Mouse (Mus musculus) retina, embryonic 14.5 days (tissue): Measurements from ENCODE around the gene Abhd16a.

Experiments
- DNase-seq: peaks from one replicate; pipeline ENCODE4 v3.0.0-alpha.2; 2015; ENCODE audit warnings: low spot score

The Abhd16a gene

DNA sequence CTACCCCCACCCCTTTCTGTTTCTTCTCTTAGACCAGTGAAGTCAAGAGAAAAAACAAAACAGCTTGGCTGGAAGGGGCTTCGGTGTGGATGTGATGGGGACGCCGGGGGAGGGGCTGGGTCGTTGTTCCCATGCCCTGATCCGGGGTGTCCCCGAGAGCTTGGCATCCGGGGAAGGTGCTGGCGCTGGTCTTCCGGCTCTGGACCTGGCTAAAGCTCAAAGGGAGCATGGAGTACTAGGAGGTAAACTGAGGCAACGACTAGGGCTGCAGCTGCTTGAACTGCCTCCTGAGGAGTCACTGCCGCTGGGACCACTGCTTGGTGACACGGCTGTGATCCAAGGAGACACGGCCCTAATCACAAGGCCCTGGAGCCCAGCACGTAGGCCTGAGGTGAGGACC is 29.0 kb upstream of the Abhd16a start:
- no peak for DNase-seq

DNA sequence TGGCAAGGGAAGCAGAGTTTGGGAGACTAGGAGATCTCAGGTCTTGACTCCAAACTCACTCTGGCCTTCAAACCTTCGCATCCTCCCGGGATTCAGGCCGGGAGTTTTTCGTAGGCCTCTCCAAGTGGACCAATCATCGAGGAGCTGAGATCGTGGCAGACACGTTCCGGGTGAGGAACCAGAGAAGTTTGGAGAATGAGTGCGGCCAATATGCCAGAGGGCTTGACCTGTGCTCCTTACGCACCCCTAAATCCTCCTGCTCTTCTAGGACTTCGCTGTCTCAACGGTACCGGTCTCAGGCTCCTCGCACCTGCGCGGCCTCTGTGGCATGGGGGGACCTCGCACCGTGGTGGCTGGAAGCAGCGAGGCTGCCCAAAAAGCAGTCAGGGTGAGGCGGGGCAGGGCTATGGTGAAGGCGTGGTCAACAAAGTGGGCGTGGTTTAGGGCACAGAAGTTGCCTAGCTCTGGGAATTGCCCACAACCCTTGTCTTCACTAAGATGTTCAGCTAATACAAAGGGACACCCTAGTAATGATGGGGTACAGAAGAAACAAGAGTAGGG is 28.2 kb upstream of the Abhd16a start:
- no peak for DNase-seq

DNA sequence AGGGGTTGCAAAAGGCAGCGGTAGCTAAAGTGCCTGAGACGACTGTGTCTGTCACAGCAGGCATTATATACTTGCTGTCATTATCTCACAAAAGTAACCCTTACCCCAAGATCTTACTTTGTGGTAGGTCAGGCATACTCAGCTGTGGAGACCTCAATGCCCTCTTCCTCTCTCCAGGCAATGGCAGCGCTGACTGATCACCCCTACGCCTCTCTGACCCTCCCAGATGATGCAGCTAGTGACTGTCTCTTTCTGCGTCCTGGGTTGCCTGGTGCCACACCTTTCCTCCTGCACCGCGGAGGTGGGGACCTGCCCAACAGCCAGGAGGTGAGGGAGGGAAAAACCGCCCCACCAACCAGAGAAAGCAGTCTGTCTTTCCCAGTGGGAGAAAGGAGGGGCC is 27.8 kb upstream of the Abhd16a start:
- no peak for DNase-seq

DNA sequence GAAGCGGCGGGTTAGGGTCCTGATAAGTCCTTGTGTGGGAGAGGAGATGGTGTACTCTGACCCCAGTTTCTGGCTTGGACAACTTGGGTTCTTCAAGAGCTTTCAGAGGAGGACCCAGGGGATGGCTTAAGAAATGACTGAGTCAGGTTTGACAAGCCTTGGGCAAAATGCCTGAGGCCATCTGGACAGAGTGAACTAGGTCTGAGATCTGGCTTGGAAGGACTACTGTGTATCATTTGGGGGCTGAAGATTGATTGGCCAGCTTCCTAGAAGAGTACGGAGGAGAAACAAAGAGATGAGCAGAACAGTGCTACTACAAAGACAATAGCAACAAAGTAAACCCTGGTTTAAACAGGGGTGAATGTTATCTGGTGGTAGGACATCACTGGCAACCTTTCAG is 25.6 kb upstream of the Abhd16a start:
- no peak for DNase-seq

DNA sequence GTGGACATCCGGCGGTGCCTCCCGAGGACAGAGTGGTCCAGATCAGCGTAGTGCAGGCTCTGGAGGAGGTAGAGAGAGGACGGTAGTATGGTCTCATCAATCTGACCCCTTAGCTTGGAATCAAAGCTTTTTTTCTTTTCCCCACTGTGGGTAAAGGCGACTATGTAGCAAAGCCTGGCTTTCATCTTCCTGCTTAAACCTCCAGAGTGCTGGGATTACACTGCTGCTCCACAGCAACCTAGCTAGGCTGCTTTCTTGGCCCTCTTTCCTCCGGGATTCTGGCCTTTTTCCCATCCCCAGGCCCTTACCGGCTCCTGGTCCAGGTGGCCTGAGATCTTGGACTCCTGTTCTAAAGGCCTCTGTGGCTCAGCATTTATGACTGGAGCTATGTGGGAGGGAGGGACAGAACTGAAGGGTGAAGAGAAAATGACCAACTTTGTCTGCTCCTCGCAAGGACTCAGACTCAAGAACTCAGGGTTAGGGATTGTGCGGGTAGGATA is 24.6 kb upstream of the Abhd16a start:
- DNase-seq = no peak

DNA sequence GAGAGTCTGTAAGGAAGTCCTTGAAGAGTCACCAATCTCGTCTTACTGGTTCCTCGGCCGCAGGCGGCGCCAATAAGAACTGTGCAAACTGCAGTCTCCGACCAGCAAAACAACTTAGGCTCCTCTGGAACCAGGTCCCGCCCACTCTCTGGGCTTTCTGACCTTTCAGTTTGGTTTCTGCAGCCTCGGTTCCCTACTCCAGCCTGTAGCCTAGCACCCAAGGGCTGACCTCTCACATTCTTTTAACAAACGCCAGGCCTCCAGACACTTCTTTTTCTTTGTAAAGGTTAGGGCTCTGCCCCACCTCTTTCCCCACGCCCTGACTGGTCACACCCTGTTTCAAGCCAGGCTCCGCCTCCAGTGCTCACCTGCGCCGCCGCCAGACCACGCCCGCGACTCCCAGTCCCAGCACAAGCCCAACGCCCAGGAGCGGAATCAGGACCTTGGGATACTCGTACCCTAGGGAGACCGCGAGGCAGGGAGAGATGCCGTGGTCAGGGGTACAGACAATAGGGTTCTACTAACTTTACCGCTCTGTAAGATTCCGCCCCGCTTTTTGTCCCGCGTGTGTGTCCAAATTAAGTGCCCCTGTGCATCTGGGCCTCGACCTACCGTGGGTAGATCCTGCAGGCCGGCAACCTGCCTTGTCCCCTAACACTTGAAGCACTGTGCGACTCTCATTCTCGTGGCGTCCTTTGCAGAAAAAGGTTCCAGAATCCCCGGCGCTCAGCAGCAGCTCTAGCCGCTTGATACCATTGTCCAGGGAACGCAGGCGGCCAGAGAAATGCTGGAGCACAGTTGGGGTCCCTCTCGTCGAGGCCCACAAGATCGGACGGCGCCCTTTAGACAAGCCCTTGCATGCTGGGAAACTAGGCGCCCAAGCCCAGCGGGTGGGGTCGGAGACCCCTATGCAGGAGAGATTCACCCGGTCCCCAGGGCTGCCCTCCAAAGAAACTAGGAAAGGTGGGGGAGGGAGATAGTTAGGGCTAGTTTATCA is 23.8 kb upstream of the Abhd16a start, which contains the start of gene Ly6g6c:
Gene Ly6g6c (plus strand): TSS at position 438 of the 997 bp plus-strand sequence.
- DNase-seq = peak; percentile 53

DNA sequence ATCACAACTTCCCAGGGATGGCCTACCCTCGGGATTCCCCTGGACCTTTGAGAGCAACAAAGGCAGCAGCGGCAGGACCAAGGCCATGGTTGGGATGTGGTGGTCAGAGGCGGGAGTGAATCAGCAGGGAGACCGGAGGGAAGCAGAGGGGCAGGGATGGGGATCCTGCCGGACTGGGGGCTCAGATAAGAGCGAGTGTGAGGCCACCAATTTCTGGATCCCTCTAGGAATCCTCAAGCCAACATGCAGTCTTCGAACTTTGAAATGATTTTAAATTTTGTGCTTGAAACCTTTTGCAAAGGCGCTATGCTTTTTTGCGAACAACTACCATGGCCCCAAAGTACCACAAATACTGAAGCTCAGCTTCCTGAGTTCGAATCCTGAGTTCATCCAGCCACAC is 23.0 kb upstream of the Abhd16a start, which contains the start of gene Mpig6b:
Gene Mpig6b (minus strand): TSS at position 101 of the 400 bp plus-strand sequence.
- no peak for DNase-seq

DNA sequence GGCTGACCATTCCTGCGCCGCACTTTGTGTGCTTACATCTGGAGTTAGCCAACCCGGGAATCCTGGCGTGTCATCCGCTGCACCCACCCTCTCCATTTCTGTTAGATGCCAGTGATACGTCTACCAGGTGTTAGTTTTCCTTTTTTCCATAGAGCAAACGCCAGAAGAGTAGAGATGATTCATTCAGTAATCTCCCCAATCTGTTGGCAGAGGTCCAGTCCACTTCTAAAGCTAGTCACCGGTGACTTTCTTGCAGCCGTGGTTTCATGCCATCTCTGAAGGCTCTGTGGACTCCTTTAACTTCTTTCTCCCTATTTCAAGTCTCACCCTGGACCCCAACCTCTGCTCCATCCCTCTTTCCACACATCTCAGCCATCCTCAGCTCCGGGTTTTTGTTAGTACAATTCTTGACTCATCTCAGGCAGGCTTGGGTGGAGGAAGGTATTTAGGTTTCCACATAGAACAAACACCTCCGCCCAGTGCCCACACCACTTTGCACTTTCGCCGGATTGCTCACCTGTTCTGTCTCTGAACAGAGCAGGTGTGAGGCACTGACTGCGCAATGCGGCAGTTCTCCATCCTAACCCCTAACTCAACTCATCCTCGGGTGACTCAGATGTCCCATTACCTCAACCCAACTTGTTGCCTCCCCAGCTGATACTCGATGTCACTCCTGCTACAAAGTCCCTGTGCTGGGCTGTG is 20.7 kb upstream of the Abhd16a start:
- no peak for DNase-seq

DNA sequence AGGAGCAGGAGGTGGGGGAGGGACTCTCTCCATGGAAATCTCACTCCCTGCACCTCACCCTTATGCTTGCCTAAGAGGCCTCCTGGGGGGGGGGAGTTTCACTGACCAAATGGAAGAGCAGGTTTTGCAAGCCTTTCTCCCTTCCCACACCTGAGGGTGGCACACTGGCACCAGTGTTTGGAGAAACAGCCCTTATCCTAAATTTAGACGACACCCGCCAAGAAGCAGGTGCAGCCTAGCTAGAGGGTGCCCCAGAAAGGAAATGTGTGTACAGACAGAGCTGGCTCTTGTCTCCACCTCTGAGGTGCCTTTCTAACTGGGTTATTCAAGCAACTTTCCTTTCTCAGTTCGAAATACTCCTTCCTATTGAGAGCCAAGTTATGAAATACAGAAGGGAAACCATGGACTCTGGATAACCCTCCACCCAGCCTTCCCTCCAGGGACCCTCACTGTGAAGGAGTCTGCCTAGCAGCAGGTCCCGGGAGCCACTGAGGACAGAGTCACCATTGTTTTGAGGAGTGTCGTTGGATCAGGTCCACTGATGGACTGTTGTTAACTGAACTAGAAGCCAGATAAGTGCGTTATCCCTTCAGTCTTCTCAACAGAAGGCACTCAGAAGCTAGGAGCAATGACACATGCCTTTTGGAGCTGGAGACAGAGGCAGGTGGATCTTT is 18.4 kb upstream of the Abhd16a start:
- DNase-seq = no peak

DNA sequence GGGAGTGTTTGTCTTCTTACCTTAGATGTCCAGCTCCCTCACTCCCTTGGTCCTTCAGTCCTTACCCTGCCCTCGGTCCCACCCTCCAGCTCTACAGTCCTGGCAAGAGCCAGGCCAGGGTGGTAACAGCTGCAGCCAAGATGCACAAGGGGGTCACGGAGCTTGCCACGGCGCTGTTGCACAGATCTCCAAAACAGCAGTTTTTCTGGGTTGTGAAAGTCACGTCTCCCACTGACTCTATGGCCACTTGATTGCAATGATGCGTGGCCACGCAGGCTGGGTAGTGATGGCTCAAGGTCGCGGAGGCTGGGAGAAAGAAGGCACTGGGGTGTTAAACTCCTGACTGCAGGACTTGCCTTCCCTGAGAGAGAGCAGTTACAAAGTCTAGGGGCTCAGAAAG is 17.6 kb upstream of the Abhd16a start:
- no peak for DNase-seq

DNA sequence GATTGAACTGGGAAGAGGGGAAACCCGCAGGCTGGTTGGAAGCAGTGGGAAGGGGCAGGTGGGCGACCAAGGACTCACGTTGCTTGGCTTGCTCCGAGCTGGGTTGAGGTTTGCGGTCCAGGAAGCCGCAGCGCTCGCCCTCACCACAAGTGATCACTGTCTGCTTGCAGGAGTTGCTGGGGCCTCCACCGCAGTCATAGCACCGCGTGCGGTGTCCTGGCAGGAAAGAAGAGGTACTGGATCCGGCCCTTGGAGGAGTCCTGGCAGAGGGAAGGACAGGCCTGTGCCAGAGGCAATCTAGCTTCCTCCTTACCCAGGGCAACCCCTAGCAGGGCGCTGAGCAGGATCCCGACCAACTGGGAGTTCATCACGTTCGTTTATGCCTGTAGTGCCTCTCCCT is 15.0 kb upstream of the Abhd16a start:
- no peak for DNase-seq

DNA sequence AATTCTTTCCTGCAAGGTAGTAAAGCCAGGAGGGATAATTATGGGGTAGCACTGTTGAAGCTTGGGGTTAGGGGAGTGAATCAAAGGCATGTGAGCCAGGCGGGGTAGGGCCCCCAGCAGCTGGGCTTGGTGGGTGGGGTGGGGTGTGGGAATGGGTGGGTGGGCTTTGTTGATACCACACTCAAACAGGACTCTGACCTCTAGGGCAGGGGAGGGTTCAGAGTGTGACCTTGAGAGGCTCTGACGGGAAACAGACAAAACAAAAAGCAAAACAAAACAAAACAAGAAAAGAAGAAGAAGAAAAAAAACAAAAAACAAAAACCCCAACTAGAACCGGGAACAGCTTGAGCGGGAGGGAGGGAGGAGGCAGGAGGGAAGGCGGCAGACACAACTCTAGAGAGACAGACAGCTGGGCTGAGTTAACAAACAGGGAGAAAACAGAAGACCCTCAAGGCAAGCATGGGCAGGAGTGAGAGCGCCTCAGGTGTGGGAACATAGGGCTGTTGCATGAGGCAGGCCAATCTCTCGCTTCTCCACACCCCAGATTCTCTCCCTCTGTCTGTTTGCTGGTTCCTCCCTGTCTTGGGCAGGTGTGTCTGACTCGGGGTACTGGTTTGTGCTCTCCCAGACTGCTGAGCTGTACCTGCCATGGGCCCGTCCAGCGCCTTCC is 12.4 kb upstream of the Abhd16a start, which contains the start of gene Ly6g6e:
Gene Ly6g6e (plus strand): TSS at position 396 of the 670 bp plus-strand sequence.
- no peak for DNase-seq

DNA sequence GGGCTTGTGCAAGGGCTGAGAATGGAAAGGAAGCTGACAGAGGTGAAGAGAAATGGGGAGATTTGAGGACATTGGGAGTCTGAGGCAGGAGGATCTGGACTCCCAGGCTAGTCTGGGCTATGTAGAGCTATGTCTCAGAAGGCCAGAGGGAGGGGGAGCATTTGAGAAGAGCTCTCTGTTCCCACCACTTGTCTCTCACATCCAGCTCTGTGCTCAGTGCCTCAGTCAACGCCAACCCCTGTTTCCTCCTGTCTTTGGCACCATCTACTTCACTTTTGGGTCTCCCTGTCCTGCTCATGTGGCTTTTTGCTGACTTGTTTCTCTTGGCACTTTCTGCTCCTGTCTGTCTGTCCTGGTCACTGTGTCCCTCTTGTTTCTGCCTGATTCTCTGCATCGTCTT is 11.8 kb upstream of the Abhd16a start:
- no peak for DNase-seq

DNA sequence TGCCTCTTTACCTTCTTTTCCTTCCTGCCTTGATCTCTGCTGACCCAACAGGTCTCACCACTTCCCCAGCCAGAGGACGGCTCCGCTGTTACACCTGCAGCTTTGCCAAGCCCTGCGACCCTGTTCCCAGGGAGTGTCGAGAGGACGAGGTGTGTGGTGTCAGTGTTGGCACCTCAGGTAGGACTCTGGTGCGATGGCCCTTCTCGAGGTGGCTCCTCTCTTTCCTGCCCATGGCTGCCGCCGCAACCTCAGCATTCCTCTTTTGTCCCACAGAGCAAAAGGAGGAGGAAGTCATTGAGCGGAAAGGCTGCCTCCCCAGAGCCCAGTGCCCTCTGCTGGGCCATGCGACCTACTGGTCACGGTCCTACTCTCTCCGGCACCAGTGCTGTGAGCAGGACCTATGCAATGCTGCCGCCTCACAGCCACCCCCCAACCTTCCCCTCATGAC is 11.3 kb upstream of the Abhd16a start, which contains the start of gene Ly6g6d:
Gene Ly6g6d (minus strand): TSS at position 280 of the 448 bp plus-strand sequence.
- peak; percentile 65 for DNase-seq

DNA sequence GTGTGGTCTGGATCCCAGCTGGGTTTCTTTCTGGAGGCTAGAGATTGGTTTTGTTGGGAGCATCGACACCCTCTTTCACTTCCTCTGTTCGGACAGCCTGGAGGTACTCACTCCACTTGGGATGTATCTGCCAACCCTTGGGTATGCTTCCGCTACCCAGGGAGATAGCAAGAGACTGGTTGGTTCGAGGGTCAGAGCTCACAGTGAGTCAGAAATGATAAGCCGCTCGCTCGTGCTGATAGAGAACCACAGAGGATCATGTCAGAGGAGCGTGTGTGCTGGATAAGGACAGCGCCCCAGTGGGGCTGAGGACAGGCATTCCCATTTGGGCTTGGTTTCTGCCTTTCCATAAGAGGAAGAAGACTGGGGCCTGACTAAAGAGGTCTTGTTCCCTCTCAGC is 9.3 kb upstream of the Abhd16a start:
- no peak for DNase-seq

DNA sequence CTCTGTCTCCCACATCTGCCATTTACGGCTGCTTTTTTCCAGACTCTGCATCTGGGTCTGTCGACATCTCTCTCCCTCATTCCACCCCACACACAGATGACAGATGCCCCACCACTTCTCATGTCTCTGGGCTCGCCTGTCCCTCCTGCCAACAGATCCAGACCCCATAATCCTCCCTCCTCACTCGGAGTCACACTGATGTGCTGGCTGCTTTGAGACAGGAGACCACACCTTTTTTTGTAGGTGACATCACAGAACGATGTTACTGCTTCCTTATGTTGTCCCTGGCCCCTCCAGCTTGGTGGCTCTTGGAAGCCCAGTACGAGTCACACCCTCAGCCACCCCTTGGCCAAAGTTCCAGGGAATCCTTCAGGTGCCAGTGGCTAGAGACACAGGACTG is 8.8 kb upstream of the Abhd16a start:
- DNase-seq = no peak

DNA sequence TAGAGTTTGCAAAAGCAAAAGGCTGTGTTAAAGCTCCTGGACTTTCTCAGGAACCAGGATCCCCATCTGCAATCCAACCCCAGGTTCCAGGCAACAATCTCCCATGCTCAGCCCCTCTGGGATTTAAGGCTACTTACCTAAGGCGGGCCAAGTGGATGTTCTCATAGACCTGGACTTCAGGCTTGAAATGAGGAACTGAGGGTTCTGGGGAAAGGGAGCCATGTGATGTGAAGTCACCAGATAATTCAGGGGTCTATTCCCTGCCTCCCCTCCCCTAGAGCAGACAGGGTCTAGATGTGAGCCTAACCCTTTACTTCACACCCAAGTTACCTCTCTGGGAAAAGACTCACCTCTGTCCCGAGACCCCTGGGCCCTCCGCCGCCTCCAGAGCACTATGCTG is 8.4 kb upstream of the Abhd16a start:
- DNase-seq = no peak

DNA sequence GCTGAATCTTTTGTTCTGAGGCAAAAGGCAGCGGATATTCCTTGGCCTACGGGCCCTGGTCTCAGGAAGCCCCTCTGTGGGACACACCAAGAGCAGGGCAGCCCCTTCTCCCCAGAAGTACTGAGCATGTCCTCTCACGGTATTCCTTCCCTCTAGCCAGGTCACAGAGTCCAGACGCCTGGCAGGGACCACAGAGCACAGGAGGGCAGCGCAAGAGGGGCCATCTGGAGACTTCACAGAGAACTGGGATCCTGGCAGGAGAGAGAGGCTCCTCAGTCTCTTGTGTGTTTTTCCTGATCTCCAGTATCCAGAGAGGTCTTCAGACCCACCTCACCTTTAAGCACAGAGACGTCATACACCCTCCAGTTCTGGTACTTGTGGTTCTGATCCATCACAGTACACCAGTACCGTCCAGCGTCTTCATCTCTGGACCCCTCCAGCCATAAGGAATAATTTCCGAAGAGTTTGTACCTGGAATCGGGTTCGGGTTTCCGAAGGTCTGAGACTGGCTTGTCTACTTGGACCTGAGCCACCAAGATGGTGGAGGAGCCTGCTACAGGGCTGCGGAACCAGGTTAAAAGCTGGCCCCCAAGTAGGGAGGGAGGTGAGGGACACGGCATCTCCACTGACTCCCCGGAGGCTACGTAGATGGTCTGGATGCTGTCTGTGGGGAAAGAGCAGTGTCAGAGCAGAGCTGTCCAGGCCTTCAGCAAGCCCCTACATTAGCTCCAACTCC is 6.1 kb upstream of the Abhd16a start:
- DNase-seq = no peak

DNA sequence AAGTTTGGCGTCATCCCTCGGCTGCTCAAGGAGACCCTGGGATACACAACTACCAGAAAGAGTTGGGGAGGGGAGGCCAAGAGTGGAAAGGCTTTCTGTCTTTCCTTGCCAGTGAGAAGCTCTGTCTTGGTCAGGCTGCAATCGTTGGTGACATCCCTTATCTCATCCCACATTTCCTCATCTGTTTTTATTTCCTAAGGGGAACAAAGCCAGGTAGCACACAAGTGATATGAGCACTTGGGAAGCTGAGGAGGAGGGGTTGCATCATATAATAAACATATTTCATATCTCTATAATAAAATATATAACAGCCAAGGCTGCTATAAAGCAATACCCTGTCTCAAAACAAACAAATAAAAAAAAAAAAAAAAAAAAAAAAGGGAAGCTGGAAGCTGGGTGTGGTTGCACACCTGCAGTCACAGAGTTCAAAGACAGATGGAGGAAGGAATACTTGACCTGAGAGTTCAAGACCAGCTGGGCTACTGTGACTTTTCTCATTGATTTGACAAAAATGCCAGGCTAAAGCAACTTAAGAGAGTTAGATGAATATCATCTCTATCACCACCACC is 5.0 kb upstream of the Abhd16a start:
- DNase-seq = no peak
